Comparison of ENCODE assay signal across 7 mouse cellular contexts in genomic region chr4:124672347-124673320, GRCm38 (mm10). TPM values are rescaled to one million over a fixed set of nuclear protein-coding genes. Genes with fewer than 3 reads are reported as not detected.
DNase-seq lines count a peak whose midpoint lies in the region; ATAC-seq and TF ChIP-seq lines count a peak whose summit lies in the region.

No protein-coding gene starts in this region.

- peaks cover 10% of the 10 kb centered on the region for H3K36me3 ChIP-seq in lung, embryonic 14.5 days (ENCODE audit: insufficient read depth)

- peak overlapping the region; percentile 13; the same call in 1 of the 2 replicates for H3K9ac ChIP-seq in lung, embryonic 14.5 days

- 0 out of 2 replicates have a peak, but pooled peaks have one; percentile 4 for TF ChIP-seq CTCF in lung, embryonic 14.5 days (IDR thresholded peaks at IDR 0.05; ENCODE audit: low read depth)

- H3K4me2 ChIP-seq in lung, embryonic 14.5 days: peak overlapping the region; percentile 47

- peak; percentile 40 for DNase-seq in lung, embryonic 14.5 days
- DNase-seq in lung, postnatal 25 days (ENCODE audit: low spot score): no peak
- peak; percentile 62 to 65 for DNase-seq in cerebellum, postnatal 36 days
- peak; percentile 33 for DNase-seq in induced T-regulatory cell, adult 2 months (ENCODE audit: low read depth)
- peak; percentile 33 for DNase-seq in right cerebral cortex, postnatal 25 days
- DNase-seq in adrenal gland, adult 2 months: no peak
- no peak for DNase-seq in spleen, postnatal 4 days (ENCODE audit: low spot score in 2 of 2)

- 0 out of 2 replicates have a peak overlapping the region, but pooled peaks have one; percentile 8 for H3K4me3 ChIP-seq in lung, embryonic 14.5 days (ENCODE audit: low read depth, low read length)

- H3K4me1 ChIP-seq in lung, embryonic 14.5 days (ENCODE audit: insufficient read depth): no peaks in the 10 kb centered on the region; the same call in 1 of the 2 replicates

- 7% methylated on average over 31 of the region's 31 CpGs for WGBS in lung, embryonic 14.5 days

- no peak overlapping the region for H3K27ac ChIP-seq in lung, embryonic 14.5 days (ENCODE audit: low read depth)

- H3K9me3 ChIP-seq in lung, embryonic 14.5 days (ENCODE audit: low read depth, low read length): no peaks in the 10 kb centered on the region

- no peak for ATAC-seq in lung, embryonic 14.5 days (ENCODE audit: insufficient read depth)

- peaks cover 18% of the 10 kb centered on the region for H3K27me3 ChIP-seq in lung, embryonic 14.5 days (ENCODE audit: insufficient read depth, low read length)

RNA-seq across cellular contexts. Expression of gene Pou3f1, which starts 16.0 kb away (rescaled TPM):
- polyA plus RNA-seq in lung, embryonic 14.5 days (2014; fragmentation: Nextera tagmentation; extraction: Ambion mirVana): 0.11 and 0.41 TPM in 2 replicates
- total RNA-seq in adrenal gland, adult 2 months (2021): under 1 TPM in 1 of 2 experiments, not detected in 1; 0.10 TPM
- 0.15 and 0.26 TPM in 2 replicates for polyA plus RNA-seq in adrenal gland, adult 2 months (2012; rRNA removed)

RNA-seq across cellular contexts. Expression of gene Utp11, which starts 20.8 kb away (rescaled TPM):
- 59.0 and 59.5 TPM in 2 replicates for polyA plus RNA-seq in lung, embryonic 14.5 days (2014; fragmentation: Nextera tagmentation; extraction: Ambion mirVana)
- total RNA-seq in adrenal gland, adult 2 months (2021): 10 to 100 TPM; 33.4 to 33.5 TPM
- 2.0 and 2.1 TPM in 2 replicates for polyA plus RNA-seq in adrenal gland, adult 2 months (2012; rRNA removed)

RNA-seq across cellular contexts. Expression of gene Fhl3, which starts 27.9 kb away (rescaled TPM):
- polyA plus RNA-seq in lung, embryonic 14.5 days (2014; fragmentation: Nextera tagmentation; extraction: Ambion mirVana): 12.8 and 13.1 TPM in 2 replicates
- total RNA-seq in adrenal gland, adult 2 months (2021): 10 to 100 TPM in 1 of 2 experiments, 1 to 10 TPM in 1; 6.6 to 15.7 TPM
- polyA plus RNA-seq in adrenal gland, adult 2 months (2012; rRNA removed): 23.6 and 27.6 TPM in 2 replicates

RNA-seq across cellular contexts. Expression of gene Sf3a3, which starts 41.9 kb away (rescaled TPM):
- polyA plus RNA-seq in lung, embryonic 14.5 days (2014; fragmentation: Nextera tagmentation; extraction: Ambion mirVana): 164 and 166 TPM in 2 replicates
- 10 to 100 TPM; 30.6 to 40.0 TPM for total RNA-seq in adrenal gland, adult 2 months (2021)
- polyA plus RNA-seq in adrenal gland, adult 2 months (2012; rRNA removed): 2.8 and 3.8 TPM in 2 replicates

Comparison
In these comparisons a context has a peak if more than half of its experiments do, and no peak if none do; other contexts are left out.
1. DNase-seq: peak in lung, embryonic 14.5 days (single experiment), cerebellum, postnatal 36 days (2 of 2), induced T-regulatory cell, adult 2 months (single experiment) and right cerebral cortex, postnatal 25 days (single experiment); none in lung, postnatal 25 days (single experiment), adrenal gland, adult 2 months (single experiment) and spleen, postnatal 4 days (0 of 2).
2. RNA of gene Utp11, which starts 20.8 kb away (polyA plus RNA-seq): 59.0 to 59.5 TPM in lung, embryonic 14.5 days; 2.0 to 2.1 TPM in adrenal gland, adult 2 months; every median in the first group is over 10 times any median in the second.